Mouse (Mus musculus) C2C12 (cell line): ENCODE data around the gene Dad1.

Source experiments
- CTCF ChIP-seq: IDR thresholded peaks from one replicate; pipeline ENCODE4 v1.5.1; 2011; ENCODE audit not compliant: control insufficient read depth, insufficient read depth, insufficient read length
- MYOD1 ChIP-seq: IDR thresholded peaks from one replicate; pipeline ENCODE4 v1.6.1; 2011; ENCODE audit warnings: low read depth; ENCODE audit not compliant: control insufficient read depth, insufficient read length
- MYOG ChIP-seq: IDR thresholded peaks from one replicate; pipeline ENCODE4 v1.6.1; 2011; ENCODE audit not compliant: control insufficient read depth, insufficient read length; ENCODE audit errors: extremely low read depth

- TF ChIP-seq CTCF (no peak), MYOD1 (no peak), MYOG (no peak)
Observed at GRCm38 (mm10) chr14:54263099-54263498, 9.2 kb upstream of the Dad1 start.
